Mouse (Mus musculus): ENCODE measurements around the gene Sh3bp5.
A peak's percentile ranks its signal among the peaks of the same experiment; 100 is the strongest.
"Not testable (repeated sequence)": the region's sequence is repeated elsewhere in the genome, so short reads cannot be mapped to it uniquely, and the experiment has no call there.

Sh3bp5 gene

DNA sequence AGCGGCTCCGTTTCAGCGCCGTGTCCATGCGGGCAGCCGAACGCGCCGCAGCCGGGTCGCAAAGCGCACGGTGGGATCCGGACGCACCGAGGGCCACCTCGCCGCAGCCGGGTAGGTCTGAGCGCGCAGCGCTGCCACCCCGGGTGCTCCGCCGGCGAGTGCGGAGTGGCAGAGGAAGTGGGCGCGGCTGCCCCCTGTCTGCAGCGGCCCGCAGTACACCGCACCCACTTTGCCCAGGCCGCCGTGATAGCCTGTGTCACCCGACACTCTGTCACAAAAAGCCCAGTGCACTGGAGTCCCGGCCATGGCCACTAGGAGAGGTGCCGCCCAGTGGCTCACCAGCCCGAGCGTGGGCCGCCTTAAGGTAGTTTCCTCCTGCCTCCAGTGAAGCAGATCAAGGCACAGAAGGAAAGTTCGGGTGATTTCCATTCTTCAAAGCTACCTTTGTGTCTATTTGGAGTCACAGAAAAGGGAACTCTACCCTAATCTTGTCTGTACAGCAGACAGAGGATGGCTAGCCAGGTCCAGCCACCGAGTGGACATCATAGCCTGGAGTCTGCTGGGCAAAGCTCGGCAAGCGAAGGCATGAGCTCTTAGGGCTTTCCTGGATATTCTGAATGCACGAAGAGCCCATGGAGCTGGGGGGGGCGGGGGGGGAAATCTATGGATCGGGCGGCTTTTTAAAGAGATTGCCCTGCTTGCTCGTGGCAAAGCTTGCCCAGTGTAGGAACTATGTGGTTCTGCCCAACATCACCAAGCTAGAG lies at the start of gene Sh3bp5:
Sh3bp5 (minus strand) TSS at position 149 of the 764 bp plus-strand sequence.
- DNase-seq: peak; percentile 86

DNA sequence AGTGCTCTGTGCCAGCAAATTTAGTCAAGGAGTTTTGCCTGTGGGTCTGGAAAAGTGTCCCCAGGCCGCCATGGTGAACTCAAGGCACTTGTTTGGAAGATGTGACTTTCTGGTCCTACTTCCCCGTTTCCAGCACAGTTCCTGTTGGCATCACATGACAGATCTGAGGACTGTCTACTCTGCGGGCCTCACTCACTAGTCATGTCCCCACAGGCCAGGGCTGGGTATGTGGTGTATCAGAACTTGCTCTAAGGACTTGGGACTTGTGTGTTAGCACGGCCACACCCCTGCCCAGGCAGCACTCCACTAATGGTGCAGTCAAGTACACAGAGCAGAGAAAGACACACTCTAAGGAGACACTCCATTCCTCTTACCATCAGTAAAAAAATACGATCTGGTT lies 46.5 kb upstream of the Sh3bp5 start:
- no peak for DNase-seq

DNA sequence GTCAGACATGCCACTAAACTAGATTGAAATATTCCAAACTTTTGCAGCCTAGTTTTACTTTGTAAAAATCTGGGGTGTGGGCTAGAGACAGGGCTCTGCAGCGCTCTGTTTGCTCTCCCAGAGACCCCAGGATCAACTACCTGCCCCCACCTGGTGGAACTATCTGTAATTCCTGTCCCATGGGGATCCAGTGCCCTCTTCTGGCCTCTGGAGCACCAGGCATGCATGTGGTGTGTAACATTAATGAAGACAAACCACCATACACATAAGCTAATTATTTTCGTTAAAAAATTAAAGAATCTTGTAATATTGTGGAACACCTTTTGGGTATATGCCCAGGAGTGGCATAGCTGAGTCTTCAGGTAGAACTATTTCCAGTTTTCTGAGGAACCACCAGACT lies 37.4 kb upstream of the Sh3bp5 start:
- no peak for DNase-seq

- DNase-seq: peak; percentile 67
These were observed 36.7 kb upstream of the Sh3bp5 start for GRCm38 (mm10) chr14:31472451-31473061.

DNA sequence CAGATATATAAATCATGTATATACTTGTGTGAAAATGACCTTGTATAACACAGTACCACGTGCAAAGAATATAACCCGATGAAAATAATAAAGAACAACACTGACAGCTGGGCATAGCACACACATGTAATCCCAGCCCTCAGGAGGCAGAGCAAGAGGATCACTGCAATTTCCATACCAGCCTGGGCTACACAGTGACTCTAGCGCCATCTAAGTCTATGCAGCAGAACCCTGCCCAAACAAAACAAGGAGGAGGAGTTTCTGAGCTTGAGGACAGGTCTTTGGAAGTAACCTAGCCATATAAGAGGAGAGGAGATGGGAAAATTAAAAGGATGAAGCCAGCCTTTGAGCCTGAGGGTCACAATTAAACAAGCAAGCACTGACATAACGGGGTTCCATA lies 33.8 kb upstream of the Sh3bp5 start:
- no peak for DNase-seq

GRCm38 (mm10) chr14:31464176-31464575 lies 28.3 kb upstream of the Sh3bp5 start:
- DNase-seq: no peak

- DNase-seq: no peak
These were observed 27.0 kb upstream of the Sh3bp5 start for GRCm38 (mm10) chr14:31462886-31463285.

DNA sequence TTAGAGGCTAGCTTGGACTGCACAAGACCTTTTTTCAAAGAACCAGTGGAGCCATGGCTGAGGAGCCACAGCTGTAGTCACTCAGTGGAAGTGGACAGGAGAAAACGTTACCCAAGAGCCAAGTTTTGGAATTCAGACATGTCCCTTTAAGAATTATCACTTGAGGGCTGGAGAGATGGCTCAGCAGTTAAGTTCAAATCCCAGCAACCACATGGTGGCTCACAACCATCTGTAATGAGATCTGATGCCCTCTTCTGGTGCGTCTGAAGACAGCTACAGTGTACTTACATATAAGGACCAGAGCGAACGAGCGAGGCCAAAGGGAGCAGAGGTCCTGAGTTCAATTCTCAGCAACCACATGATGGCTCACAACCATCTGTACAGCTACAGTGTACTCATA lies 26.3 kb upstream of the Sh3bp5 start:
- DNase-seq: not testable (repeated sequence)

DNA sequence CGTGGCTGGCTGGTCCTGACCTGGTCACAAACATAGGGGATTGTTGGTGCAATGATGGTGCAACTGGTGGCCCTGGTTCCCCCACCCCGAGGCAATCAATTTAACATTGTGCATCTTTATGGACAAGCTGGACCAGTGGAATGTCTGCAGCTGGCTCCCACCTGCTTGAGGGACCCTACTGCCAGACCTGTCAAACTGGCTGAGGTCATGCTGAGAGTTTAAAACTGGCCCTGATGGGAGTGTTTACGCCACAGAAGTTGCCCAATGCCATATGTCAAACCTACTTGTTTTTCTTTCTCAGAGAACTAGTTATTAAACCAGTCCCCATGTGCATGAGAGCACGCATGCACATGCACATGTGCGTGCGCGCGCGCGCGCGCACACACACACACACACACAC lies 22.1 kb upstream of the Sh3bp5 start:
- DNase-seq: no peak

DNA sequence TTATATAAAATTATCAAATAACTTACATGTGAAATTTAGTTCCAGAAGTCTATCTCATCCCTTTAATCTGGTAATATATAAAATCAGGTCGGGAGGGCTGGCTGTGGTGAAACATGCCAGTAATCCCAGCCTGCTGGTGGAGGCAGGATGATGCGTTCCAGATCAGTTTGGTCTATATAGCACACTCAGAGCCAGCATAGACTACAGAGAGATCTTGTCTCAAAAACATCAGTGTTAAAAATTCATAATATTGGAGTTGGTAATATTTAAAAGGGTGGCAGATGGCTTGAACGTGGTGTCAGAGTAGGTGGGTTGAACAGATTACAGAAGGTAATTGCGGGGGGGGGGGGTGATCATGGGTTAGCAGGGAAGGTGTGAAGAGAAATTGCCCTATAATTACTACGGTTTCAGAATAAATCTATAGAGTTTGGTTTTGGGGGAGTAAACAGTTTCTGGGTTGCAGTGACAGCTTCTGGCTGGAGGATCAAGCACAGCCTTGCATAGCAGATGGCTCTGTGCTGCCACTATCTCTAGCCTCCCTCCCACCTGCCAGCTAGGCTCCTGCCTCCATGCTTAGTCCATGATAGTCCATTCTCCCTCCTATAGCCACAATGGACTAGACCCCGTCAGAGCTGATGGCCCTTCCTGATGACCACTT lies 20.3 kb upstream of the Sh3bp5 start:
- DNase-seq: no peak

- no peak for DNase-seq
These were observed 19.1 kb upstream of the Sh3bp5 start for GRCm38 (mm10) chr14:31454849-31455566.

GRCm38 (mm10) chr14:31453946-31454345 lies 18.1 kb upstream of the Sh3bp5 start:
- not testable (repeated sequence) for DNase-seq

DNA sequence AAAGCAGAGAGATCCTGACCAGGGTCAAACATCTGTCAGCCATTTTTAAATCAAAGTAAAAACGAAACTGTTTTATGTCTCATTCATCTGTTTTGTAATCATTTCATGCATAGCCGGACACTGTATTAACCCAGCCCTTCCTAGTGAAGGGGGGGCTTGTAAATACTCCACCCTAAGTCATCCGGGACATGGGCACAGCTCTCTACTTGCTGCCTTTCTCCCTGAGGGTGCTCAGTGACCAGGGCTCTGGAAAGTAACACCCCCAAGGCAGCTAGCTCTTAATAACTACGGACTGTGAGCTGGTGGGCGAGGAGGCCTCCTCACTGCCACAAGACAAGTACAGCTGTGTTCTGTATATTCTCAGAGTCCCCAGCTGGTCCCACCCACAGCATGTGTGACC lies 13.1 kb upstream of the Sh3bp5 start:
- no peak for DNase-seq

DNA sequence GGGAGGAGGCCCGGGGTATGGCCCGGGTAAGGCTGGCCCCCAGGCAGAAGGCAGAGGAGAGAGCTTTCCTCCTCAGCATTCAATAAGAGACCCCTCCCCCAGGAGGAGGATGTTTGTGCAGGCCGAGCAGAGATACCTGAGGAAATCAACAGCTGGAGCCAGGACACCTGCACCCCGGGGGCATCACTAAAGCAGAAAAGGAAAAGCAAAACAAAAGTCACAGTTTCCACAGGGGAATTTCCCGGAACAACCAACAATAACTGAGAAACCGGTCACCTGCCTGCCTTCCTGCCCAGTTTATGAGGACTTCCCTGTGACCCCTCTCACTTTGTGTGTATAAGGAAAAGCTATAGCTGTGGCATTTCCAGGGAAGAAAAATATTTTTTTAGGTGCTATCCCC lies 7.7 kb upstream of the Sh3bp5 start:
- no peak for DNase-seq

DNA sequence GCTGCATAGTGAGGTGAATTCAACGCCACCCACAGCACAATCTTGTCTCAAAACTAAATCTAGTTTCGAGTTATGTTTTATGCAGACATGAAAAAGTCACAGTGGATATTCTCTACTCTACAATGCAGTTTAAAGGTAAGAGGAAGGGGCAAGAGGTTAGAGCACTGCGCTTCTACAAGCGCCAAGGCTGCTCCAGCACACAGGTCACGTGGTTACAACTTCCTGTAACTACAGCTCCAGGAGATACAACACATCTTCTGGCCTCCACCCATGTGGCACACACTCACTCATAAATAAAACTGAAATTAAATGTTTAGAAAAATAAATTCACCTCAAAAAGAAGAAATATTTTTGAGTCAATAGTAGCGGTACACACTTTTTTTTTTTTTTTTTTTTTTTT lies 4.8 kb upstream of the Sh3bp5 start:
- DNase-seq: no peak

GRCm38 (mm10) chr14:31440230-31440629 lies 4.4 kb upstream of the Sh3bp5 start:
- DNase-seq: no peak

DNA sequence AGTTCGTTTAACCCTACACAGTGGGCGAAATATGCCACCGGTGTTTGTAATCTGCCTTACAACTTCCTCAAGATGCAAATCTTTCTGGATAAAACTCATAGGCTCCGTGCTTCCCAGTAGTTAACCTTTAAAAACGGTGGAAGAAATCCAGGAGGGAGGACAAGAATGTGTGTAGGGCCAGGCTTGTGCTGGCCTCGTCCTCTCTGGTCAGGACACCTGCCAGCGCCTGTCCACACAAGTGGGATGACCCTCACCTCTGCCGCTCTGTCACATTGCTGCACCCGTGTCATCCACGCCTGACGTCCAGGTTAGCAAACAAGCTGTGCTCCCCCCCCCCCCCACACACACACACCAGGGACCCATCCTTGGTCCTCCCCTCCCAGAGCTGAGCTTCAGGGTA lies 3.4 kb upstream of the Sh3bp5 start:
- no peak for DNase-seq

GRCm38 (mm10) chr14:31437826-31438529 lies 2.1 kb upstream of the Sh3bp5 start:
- no peak for DNase-seq

DNA sequence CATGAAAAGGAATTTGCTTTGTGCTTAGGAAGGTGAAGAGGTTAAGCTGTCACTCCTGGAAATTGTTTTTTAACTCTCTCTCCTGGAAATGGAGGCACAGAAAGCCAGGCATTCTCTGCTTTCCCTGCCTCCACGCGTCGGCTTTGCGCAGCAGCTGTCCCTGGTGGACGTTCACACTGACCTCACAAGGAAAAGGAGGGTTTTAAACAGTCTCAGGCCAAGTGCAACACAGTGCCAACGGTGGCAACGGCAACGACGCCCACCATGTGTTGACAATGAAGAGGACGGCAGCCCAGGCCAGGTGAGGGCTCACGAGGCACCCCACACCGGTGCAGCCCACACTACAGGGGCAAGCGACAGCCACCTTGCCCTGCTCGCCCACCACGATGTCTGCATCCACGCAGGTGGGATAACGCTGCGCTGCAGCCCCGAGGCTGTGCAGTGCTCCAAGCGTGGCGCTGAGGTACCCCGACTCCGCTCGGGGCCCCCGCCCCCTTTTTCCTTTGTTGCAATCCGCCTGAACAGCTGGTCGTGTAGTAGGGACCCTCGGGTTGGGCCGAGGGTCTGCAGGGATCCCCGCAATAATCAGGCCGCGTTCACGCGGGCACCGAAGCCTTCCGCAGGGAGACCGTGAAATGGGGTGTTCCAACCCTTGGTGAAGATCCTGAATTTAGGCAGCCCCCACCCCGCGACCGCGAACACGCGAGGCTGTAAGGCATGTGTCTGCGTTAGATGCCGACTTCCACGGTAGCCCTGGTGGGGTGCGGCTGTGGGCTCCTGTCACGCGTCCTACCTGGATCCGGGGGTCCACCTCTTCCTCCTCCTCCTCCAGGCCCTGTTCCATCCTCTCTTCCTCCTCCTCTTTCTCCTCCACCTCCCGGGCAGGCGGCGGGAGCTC lies 611 bp downstream of the Sh3bp5 start:
- DNase-seq: no peak

- DNase-seq: no peak
These were observed 1.5 kb downstream of the Sh3bp5 start for GRCm38 (mm10) chr14:31434426-31434825.

DNA sequence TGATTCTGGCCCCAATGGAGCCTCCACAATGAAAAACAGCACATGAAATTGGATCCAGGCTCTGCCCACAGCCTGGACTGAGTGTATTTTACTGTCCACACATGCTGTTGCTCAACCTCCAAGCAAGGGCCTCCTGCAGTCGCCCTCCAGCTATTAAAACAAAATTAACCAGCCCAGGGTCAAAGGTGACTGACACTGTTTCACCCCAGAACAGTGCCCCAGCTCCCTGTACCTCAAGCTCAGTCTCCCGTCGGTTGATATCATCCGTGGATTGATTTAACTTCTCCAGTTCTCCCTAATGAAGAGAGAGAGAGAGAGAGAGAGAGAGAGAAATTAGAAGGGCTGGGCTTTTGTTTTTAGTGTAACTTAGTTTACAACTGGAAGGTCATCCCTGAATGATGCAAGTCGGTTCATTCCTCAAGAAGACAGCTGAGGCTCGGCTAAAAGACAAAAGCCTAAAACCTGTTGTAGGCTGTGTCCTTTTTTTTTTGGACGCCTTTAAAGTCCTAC lies 2.0 kb downstream of the Sh3bp5 start:
- DNase-seq: peak; percentile 31
